In the genomic region with DNA sequence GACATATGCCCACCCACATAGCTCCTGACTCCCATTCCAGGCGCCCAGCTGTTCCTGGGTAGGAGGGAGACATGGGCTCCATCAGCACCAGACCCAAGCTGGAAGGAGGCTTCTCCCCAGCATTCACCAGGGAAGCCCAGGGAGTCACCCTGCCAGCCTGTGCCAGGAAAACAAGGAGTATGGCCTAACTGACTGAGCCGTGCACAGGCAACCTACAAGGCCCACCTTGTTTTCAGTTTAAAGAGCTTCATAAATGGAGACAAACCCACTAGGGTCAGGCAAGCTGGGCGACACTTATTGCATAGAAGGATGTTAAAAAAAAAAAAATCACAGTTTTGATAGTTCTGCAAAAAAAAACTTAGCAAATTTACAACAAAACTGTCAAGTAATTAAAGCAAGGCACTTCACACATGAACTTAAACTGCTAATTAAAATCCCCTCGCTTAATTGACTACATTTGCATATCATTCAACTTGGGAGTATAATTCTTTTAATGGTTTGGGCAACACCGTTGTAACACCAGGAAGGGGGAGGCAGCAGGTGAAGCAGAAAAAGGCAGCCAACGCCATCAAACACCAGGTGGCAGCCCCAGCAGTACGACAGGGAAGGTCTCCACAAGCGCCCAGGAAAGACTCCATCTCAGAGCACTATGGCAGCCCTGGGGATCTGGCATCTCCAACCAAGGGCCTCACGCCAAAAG, we compare ENCODE assay signal across 10 mouse cellular contexts. TPM values are rescaled to one million over a fixed set of nuclear protein-coding genes. Genes with fewer than 3 reads are reported as not detected.
DNase-seq lines count a peak whose midpoint lies in the region; ATAC-seq and TF ChIP-seq lines count a peak whose summit lies in the region.
"Had no signal": no experiment of that assay in that cellular context is flagged by ENCODE, and none has a peak within 500 bp of the region (broad histone marks: within the 10 kb centered on the region; RNA-seq: fewer than 3 reads in every experiment).

No protein-coding gene starts in this region.

- no peaks in the 10 kb centered on the region for H3K9me3 ChIP-seq in hindbrain, embryonic 15.5 days
- H3K9me3 ChIP-seq in stomach, postnatal 0 days (ENCODE audit: control insufficient read depth, low read length): no peaks in the 10 kb centered on the region
- H3K9me3 ChIP-seq: heart, embryonic 10.5 days; liver, embryonic 13.5 days had no signal

- no peak for TF ChIP-seq CTCF in gastrocnemius, adult 2 months (IDR thresholded peaks at IDR 0.05)
- TF ChIP-seq CTCF in stomach, postnatal 0 days (IDR thresholded peaks at IDR 0.05; ENCODE audit: low read depth): peak; percentile 45

- peak; percentile 44; the same call in 1 of the 2 replicates for ATAC-seq in hindbrain, embryonic 15.5 days (ENCODE audit: low FRiP score, low read depth)
- ATAC-seq in stomach, postnatal 0 days (ENCODE audit: low FRiP score, low TSS enrichment): no peak

- H3K4me3 ChIP-seq in gastrocnemius, adult 2 months: 0 out of 2 replicates have a peak overlapping the region, but pooled peaks have one; percentile 2
- H3K4me3 ChIP-seq in hindbrain, embryonic 15.5 days: no peak overlapping the region
- no peak overlapping the region for H3K4me3 ChIP-seq in stomach, postnatal 0 days (ENCODE audit: low read depth, low read length)
- H3K4me3 ChIP-seq: heart, embryonic 10.5 days; liver, embryonic 13.5 days had no signal

- no peaks in the 10 kb centered on the region for H3K27me3 ChIP-seq in hindbrain, embryonic 15.5 days
- H3K27me3 ChIP-seq in stomach, postnatal 0 days (ENCODE audit: control insufficient read depth, insufficient read depth, low read length): no peaks in the 10 kb centered on the region
- H3K27me3 ChIP-seq: liver, embryonic 13.5 days had no signal

- intact Hi-C loops in gastrocnemius, adult 2 months (cut with DNase I): no loop called here

- H3K9ac ChIP-seq in hindbrain, embryonic 15.5 days: no peak overlapping the region
- H3K9ac ChIP-seq in stomach, postnatal 0 days (ENCODE audit: low read length): peak overlapping the region; percentile 18; the same call in 1 of the 2 replicates
- H3K9ac ChIP-seq: liver, embryonic 13.5 days had no signal

- H3K27ac ChIP-seq in gastrocnemius, adult 2 months: peak overlapping the region; percentile 86; the same call in 1 of the 2 replicates
- H3K27ac ChIP-seq in hindbrain, embryonic 15.5 days (replicated peaks): peak overlapping the region; percentile 32
- no peak overlapping the region for H3K27ac ChIP-seq in stomach, postnatal 0 days (replicated peaks)
- H3K27ac ChIP-seq: heart, embryonic 10.5 days; liver, embryonic 13.5 days had no signal

- WGBS in hindbrain, embryonic 15.5 days: 35% methylated on average over 9 of the region's 9 CpGs
- WGBS in stomach, postnatal 0 days: 50% methylated on average over 9 of the region's 9 CpGs

- H3K4me2 ChIP-seq in hindbrain, embryonic 15.5 days: peak overlapping the region; percentile 9; the same call in 1 of the 2 replicates
- H3K4me2 ChIP-seq in stomach, postnatal 0 days (replicated peaks; ENCODE audit: low read depth): 0 out of 2 replicates have a peak overlapping the region, but pooled peaks have one; percentile 5
- H3K4me2 ChIP-seq: liver, embryonic 13.5 days had no signal

- H3K36me3 ChIP-seq in hindbrain, embryonic 15.5 days: no peaks in the 10 kb centered on the region
- H3K36me3 ChIP-seq in stomach, postnatal 0 days (ENCODE audit: control insufficient read depth, insufficient read depth, low read length): peaks cover 4% of the 10 kb centered on the region; the same call in 1 of the 2 replicates

- TF ChIP-seq EP300 in stomach, postnatal 0 days (optimal IDR thresholded peaks at IDR 0.05): no peak

- peaks cover 85% of the 10 kb centered on the region for H3K4me1 ChIP-seq in hindbrain, embryonic 15.5 days (replicated peaks)
- peaks cover 41% of the 10 kb centered on the region for H3K4me1 ChIP-seq in stomach, postnatal 0 days (replicated peaks; ENCODE audit: control insufficient read depth, insufficient read depth)

- DNase-seq in gastrocnemius, adult 2 months: no peak
- DNase-seq in gastrocnemius, postnatal 25 days: no peak
- peak; percentile 55 for DNase-seq in thymus, postnatal 4 days
- DNase-seq in thymus, postnatal 14 days: no peak
- DNase-seq in stomach, postnatal 0 days (ENCODE audit: low spot score): peak; percentile 22
- DNase-seq in thymus, postnatal 25 days: no peak
- no peak for DNase-seq in thymus, postnatal 0 days (ENCODE audit: low spot score)
- DNase-seq: liver, embryonic 13.5 days had no signal

RNA-seq across cellular contexts. Expression of a gene that starts 9.2 kb away (rescaled TPM):
- 10 to 100 TPM; 28.5 to 35.6 TPM for total RNA-seq in gastrocnemius, adult 2 months (2021)
- 10 to 100 TPM; 31.3 to 34.7 TPM for total RNA-seq in gastrocnemius, postnatal 25 days (2021)
- polyA plus RNA-seq in hindbrain, embryonic 15.5 days (2015; fragmentation: Nextera tagmentation; extraction: Ambion mirVana): 11.3 and 11.9 TPM in 2 replicates
- polyA plus RNA-seq in stomach, postnatal 0 days (2015; fragmentation: Nextera tagmentation; extraction: Ambion mirVana): 9.7 and 10.8 TPM in 2 replicates
- 8.1 and 9.3 TPM in 2 replicates for polyA plus RNA-seq in thymus, postnatal 0 days (2015; fragmentation: Nextera tagmentation; extraction: Ambion mirVana)

RNA-seq across cellular contexts. Expression of a gene that starts 36.4 kb away (rescaled TPM):
- 1 to 10 TPM; 4.6 to 6.1 TPM for total RNA-seq in gastrocnemius, adult 2 months (2021)
- 1 to 10 TPM; 5.3 to 8.2 TPM for total RNA-seq in gastrocnemius, postnatal 25 days (2021)
- 73.8 and 75.7 TPM in 2 replicates for polyA plus RNA-seq in hindbrain, embryonic 15.5 days (2015; fragmentation: Nextera tagmentation; extraction: Ambion mirVana)
- 43.5 and 46.3 TPM in 2 replicates for polyA plus RNA-seq in stomach, postnatal 0 days (2015; fragmentation: Nextera tagmentation; extraction: Ambion mirVana)
- polyA plus RNA-seq in thymus, postnatal 0 days (2015; fragmentation: Nextera tagmentation; extraction: Ambion mirVana): 67.9 and 71.3 TPM in 2 replicates

Comparison
In these comparisons a context has a peak if more than half of its experiments do, and no peak if none do; other contexts are left out.
1. DNase-seq: peak in thymus, postnatal 4 days (single experiment) and stomach, postnatal 0 days (single experiment); none in gastrocnemius, adult 2 months (single experiment), gastrocnemius, postnatal 25 days (single experiment), thymus, postnatal 14 days (single experiment), thymus, postnatal 25 days (single experiment) and thymus, postnatal 0 days (single experiment).